Mouse (Mus musculus) heart, embryonic 15.5 days (tissue): ENCODE measurements around the gene Dusp1. TPM values are rescaled to one million over a fixed set of nuclear protein-coding genes. Genes with fewer than 3 reads are reported as not detected.

ENCODE experiments used
- ATAC-seq: fragments of 200-750 bp; cut with Nextera tagmentation; replicated peaks from 2 replicates; pipeline ENCODE4 v1.8.0; 2017; ENCODE audit warnings: low read depth, moderate TSS enrichment; ENCODE audit not compliant: insufficient number of reproducible peaks, insufficient read depth, low FRiP score
- H3K27ac ChIP-seq: fragments of 300-500 bp; sonication (generic); 2 replicates; pipeline ENCODE4 v1.5.1; 2015; ENCODE audit warnings: mild to moderate bottlenecking, inconsistent platforms
- H3K27me3 ChIP-seq: fragments of 300-500 bp; sonication (generic); 2 replicates; pipeline ENCODE4 v1.6.1; 2015; ENCODE audit warnings: inconsistent platforms
- H3K36me3 ChIP-seq: fragments of 300-500 bp; sonication (generic); 2 replicates; pipeline ENCODE4 v1.6.1; 2015; ENCODE audit warnings: mild to moderate bottlenecking, inconsistent platforms
- H3K4me1 ChIP-seq: fragments of 300-500 bp; sonication (generic); replicated peaks from 2 replicates; pipeline ENCODE4 v1.6.1; 2015; ENCODE audit warnings: inconsistent platforms
- H3K4me2 ChIP-seq: fragments of 300-500 bp; sonication (generic); 2 replicates; pipeline ENCODE4 v1.6.1; 2015; ENCODE audit warnings: inconsistent platforms, mild to moderate bottlenecking, moderate library complexity
- H3K4me3 ChIP-seq: fragments of 300-500 bp; sonication (generic); 2 replicates; pipeline ENCODE4 v1.5.1; 2015; ENCODE audit warnings: mild to moderate bottlenecking, inconsistent platforms
- H3K9ac ChIP-seq: fragments of 300-500 bp; sonication (generic); 2 replicates; pipeline ENCODE4 v1.6.1; 2015; ENCODE audit warnings: mild to moderate bottlenecking, inconsistent platforms
- H3K9me3 ChIP-seq: fragments of 300-500 bp; sonication (generic); replicated peaks from 2 replicates; pipeline ENCODE4 v1.6.1; 2016; ENCODE audit warnings: inconsistent platforms
- WGBS: fragments of 180-500 bp; shearing (Covaris S2); methylation state at CpG from one replicate; pipeline ENCODE4 v1.1.7; 2015; ENCODE audit warnings: mixed read lengths; 5-methylcytosine and 5-hydroxymethylcytosine counted together
- polyA plus RNA-seq: library from polyadenylated mRNA; unstranded; fragments of >200 nt; fragmentation: Nextera tagmentation; extraction: Ambion mirVana; gene quantifications from 2 replicates; pipeline ENCODE4 v1.2.1, GENCODE M21; 2015

The Dusp1 gene
- 30.8 and 38.1 TPM in 2 replicates for polyA plus RNA-seq

DNA sequence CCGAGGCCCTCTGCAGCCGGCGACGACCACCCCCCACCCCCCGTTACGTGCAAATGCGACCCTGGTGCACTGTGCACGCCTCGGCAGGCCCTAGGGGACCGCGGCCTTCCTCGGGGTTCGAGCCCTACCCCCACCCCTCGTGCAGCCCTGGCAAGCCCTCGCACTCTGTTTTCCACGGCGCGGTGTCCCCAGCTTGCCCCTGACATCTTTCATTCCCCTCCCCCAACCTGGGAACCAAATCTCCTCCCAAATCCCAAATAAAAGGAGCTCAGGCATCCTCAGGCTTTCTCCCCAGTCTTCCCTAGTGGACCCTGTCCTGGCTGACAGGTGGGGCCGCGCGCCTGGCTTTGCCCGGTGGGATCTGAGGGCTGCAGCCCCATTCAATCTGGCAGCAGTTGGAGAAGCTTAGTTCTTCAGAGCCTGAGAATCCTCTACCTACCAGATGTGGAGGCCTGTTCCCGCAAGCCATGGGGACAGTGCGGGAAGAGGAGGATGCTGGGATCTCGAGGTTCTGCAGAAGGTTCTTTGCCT, at the start of gene Dusp1:
Dusp1 (minus strand) TSS at position 478 of the 531 bp plus-strand sequence.
- H3K9ac ChIP-seq: peak within 1 kb of the TSS; percentile 85
- H3K4me3 ChIP-seq: peak within 1 kb of the TSS; percentile 90

DNA sequence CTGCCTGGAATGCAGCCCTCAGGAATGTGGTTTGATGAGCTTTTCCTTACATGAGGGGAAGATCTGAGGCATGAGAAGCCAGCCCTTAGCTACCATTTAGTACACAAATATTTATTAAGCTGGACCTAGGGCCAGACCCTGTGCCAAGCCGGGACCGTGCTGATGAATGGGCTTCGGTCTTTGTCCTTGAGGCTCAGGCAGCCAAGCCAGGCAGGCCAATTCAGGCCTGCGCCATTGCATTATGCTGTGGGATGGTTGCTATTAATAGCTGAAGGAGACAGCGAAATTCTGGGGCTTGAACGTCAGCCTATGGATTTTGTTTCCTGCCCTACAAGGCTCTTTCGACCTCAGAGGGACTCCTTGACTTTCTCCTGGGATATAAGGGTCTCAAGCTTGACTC, 49.4 kb upstream of the Dusp1 start:
- Histone ChIP-seq H3K36me3 (peaks cover 6% of the 10 kb centered on the region; the same call in 1 of the 2 replicates), H3K4me3 (no peak overlapping the region), H3K27ac (peak overlapping the region; percentile 92), H3K9me3 (no peaks in the 10 kb centered on the region), H3K4me2 (no peak overlapping the region), H3K27me3 (no peaks in the 10 kb centered on the region), H3K4me1 (peaks cover 60% of the 10 kb centered on the region), H3K9ac (peak overlapping the region; percentile 14; the same call in 1 of the 2 replicates)
- WGBS: 28% methylated on average over 7 of the region's 7 CpGs
- ATAC-seq: peak; percentile 40

More for the DNA sequence above, at the start of gene Dusp1:
- Histone ChIP-seq H3K4me2 (peak within 1 kb of the TSS; percentile 94), H3K27ac (peak within 1 kb of the TSS; percentile 79), H3K36me3 (0 out of 2 replicates have a peak, but pooled peaks cover 5% of the 10 kb centered on the region), H3K4me1 (peaks cover 26% of the 10 kb centered on the region), H3K27me3 (no peaks in the 10 kb centered on the region), H3K9me3 (no peaks in the 10 kb centered on the region)
- ATAC-seq: no peak
- 1% methylated on average over 25 of the region's 25 CpGs for WGBS

DNA sequence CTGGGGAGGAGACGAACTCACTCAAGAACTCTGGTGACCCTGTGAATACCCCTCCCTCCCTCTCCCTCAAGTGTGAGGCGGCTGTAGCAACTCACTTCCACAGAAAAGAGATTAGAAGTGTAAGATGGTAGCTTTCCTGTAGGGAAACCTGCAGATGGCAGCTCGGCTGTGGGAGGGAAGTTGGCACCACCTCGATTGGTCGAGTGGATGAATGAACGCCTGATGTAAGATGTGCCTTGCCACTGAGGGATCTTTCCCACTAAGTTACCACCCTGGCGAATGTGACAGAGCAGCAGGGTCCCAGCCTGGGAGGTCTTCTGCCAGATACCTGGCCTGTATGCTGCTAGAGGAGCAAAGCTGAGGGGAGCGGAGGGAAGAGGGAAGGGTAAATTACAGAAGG, 47.9 kb upstream of the Dusp1 start:
- no peak for ATAC-seq
- H3K4me2 ChIP-seq: no peak overlapping the region
- H3K4me1 ChIP-seq: peaks cover 64% of the 10 kb centered on the region
- H3K9me3 ChIP-seq: no peaks in the 10 kb centered on the region
- WGBS: 75% methylated on average over 8 of the region's 8 CpGs
- no peak overlapping the region for H3K9ac ChIP-seq
- H3K27ac ChIP-seq: 0 out of 2 replicates have a peak overlapping the region, but pooled peaks have one; percentile 18
- H3K4me3 ChIP-seq: no peak overlapping the region
- no peaks in the 10 kb centered on the region for H3K27me3 ChIP-seq
- H3K36me3 ChIP-seq: peaks cover 6% of the 10 kb centered on the region; the same call in 1 of the 2 replicates

DNA sequence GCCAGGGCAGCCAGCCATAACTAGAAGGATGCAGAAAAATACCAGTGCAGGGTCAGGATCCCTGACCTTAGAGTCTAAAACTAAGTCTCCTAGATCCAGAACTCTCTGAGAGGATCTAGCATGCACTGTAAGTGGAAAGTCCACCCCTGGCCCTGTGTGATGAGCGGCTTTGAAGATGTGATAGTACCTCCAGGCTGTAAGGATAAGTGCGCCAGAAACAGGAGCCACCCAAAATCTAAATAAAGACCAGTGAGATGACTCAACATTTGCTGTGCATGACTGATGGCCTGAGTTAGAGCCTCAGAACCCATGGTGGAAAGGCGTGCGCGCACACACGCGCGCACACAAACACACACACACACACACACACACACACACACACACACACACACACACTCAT, 46.9 kb upstream of the Dusp1 start:
- WGBS: 83% methylated on average over 8 of the region's 8 CpGs
- H3K27ac ChIP-seq: 0 out of 2 replicates have a peak overlapping the region, but pooled peaks have one; percentile 43

DNA sequence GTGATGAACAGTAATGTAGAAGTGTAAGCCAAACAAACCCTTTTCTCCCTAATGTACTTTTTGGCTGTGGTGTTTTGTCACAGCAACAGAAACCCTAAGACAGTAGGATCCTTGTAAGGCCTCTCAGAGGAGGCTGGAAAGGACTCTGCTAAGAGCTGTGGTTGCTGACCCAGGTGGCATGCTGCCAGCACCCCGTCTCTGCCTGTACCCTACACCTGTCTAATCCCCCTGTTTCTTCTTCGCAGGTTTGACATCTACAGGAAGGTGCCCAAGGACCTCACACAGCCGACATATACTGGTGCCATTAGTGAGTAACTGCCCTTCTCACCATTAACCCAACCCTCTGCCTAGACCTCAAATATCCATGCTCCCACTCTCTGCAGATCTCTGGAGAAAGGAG, 46.4 kb upstream of the Dusp1 start:
- H3K4me1 ChIP-seq: peaks cover 55% of the 10 kb centered on the region
- 88% methylated on average over 3 of the region's 3 CpGs for WGBS
- ATAC-seq: no peak

More for the DNA sequence above, 46.9 kb upstream of the Dusp1 start:
- Histone ChIP-seq H3K9me3 (no peaks in the 10 kb centered on the region), H3K36me3 (0 out of 2 replicates have a peak, but pooled peaks cover 6% of the 10 kb centered on the region), H3K4me1 (peaks cover 54% of the 10 kb centered on the region), H3K4me2 (no peak overlapping the region), H3K9ac (no peak overlapping the region), H3K27me3 (no peaks in the 10 kb centered on the region), H3K4me3 (no peak overlapping the region)
- ATAC-seq: no peak

DNA sequence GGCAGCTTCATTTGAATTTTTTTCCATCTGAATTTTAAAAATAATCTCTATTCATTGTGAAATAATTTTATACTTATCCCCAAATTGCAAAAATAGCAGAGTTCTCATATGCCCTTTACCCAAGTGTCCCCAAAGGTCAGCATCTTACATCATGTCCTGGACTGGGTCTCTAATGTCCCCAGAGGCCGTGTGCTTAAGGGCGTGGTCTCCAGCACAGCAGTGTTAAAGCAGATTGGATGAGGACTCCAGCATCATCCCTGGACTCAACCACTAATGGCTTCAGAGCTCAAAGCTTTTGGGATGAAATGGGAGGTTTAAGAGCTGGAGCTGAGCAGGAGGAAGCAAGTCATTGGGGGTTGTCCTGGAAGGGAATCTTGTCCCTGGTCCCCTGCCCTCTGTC, 44.6 kb upstream of the Dusp1 start:
- WGBS: 78% methylated on average over 2 of the region's 2 CpGs

More for the DNA sequence above, 46.4 kb upstream of the Dusp1 start:
- Histone ChIP-seq H3K4me2 (no peak overlapping the region), H3K27ac (0 out of 2 replicates have a peak overlapping the region, but pooled peaks have one; percentile 43), H3K9me3 (no peaks in the 10 kb centered on the region), H3K27me3 (no peaks in the 10 kb centered on the region), H3K9ac (no peak overlapping the region), H3K36me3 (0 out of 2 replicates have a peak, but pooled peaks cover 6% of the 10 kb centered on the region), H3K4me3 (no peak overlapping the region)

DNA sequence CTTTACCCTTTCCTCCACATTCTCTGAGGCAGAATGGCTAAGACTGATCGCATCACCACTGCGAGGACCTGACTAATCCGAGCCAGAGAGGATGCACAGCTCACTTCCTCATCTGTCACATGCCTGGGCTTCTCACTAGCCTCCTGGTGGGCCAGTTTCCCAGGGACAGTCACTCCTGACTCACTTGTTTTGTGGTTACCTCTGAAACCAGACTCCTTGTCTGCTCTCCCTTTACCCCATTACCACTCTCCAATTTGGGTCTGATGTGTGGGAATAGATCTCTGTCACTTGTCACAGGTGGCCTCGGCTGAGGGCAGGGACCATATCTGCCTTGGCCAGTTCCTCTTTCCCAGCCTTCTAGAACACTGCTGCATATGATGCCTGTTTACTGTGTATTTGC, 43.7 kb upstream of the Dusp1 start:
- no peaks in the 10 kb centered on the region for H3K9me3 ChIP-seq
- 0 out of 2 replicates have a peak overlapping the region, but pooled peaks have one; percentile 13 for H3K27ac ChIP-seq
- peaks cover 56% of the 10 kb centered on the region for H3K4me1 ChIP-seq
- 0 out of 2 replicates have a peak, but pooled peaks cover 6% of the 10 kb centered on the region for H3K36me3 ChIP-seq
- H3K4me2 ChIP-seq: no peak overlapping the region
- H3K27me3 ChIP-seq: no peaks in the 10 kb centered on the region
- ATAC-seq: no peak
- H3K9ac ChIP-seq: no peak overlapping the region
- H3K4me3 ChIP-seq: no peak overlapping the region
- 67% methylated on average over 4 of the region's 4 CpGs for WGBS

More for the DNA sequence above, 44.6 kb upstream of the Dusp1 start:
- Histone ChIP-seq H3K4me1 (peaks cover 60% of the 10 kb centered on the region), H3K9ac (no peak overlapping the region), H3K36me3 (0 out of 2 replicates have a peak, but pooled peaks cover 6% of the 10 kb centered on the region), H3K9me3 (no peaks in the 10 kb centered on the region), H3K4me2 (no peak overlapping the region), H3K27me3 (no peaks in the 10 kb centered on the region), H3K4me3 (no peak overlapping the region), H3K27ac (no peak overlapping the region)
- no peak for ATAC-seq

DNA sequence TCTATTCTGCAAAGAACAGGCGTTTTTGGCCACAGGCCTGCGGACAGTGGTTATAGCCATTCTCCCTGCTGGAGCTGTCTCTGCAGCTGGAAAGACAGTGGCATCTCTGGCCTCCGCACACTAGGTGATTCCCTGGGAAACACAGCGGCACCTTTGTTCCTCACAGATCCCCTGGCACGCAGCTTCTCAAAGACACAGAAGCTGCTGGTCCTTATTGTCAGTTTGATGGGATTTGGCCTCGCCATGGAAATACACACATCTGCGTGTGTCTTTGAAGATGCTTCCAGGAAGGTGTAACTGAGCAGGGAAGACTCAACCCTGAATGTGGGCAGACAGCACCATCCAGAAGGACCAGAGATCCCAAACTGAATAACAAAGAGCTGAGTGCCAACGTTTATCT, 41.4 kb upstream of the Dusp1 start:
- peak overlapping the region; percentile 73 for H3K27ac ChIP-seq
- H3K9ac ChIP-seq: no peak overlapping the region

DNA sequence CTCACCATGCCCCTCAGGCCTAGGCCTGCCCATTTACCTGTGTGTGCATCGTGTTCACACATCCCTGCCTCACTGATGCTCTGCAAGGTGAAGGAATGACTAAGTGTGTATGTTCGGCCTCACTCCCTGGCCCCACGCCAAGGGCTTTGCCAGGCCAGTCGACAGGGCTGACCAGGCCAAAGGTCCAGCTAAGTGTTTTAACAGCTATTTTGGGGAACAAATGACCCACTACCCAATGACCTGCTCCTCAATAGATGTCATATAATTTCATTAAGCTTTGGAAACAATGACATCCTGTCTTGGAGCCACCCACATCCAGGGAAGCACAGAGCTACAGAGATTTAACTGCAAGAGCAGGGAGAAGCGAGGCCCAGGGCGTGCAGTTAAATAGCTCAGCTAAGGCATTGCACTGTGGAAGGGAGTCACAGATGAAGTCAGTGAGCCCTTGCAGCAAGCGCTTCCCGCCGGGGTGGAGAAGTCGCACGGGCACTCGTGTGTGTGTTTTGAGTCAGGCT, 40.5 kb upstream of the Dusp1 start:
- Histone ChIP-seq H3K9me3 (no peaks in the 10 kb centered on the region), H3K4me2 (no peak overlapping the region), H3K4me3 (no peak overlapping the region), H3K9ac (peak overlapping the region; percentile 27; the same call in 1 of the 2 replicates), H3K36me3 (no peaks in the 10 kb centered on the region), H3K27ac (peak overlapping the region; percentile 73), H3K4me1 (peaks cover 40% of the 10 kb centered on the region), H3K27me3 (no peaks in the 10 kb centered on the region)
- 52% methylated on average over 12 of the region's 12 CpGs for WGBS
- ATAC-seq: peak; percentile 29; the same call in 1 of the 2 replicates

More for the DNA sequence above, 41.4 kb upstream of the Dusp1 start:
- WGBS: 86% methylated on average over 8 of the region's 8 CpGs
- Histone ChIP-seq H3K36me3 (0 out of 2 replicates have a peak, but pooled peaks cover under 1% of the 10 kb centered on the region), H3K4me2 (no peak overlapping the region), H3K27me3 (no peaks in the 10 kb centered on the region), H3K9me3 (no peaks in the 10 kb centered on the region), H3K4me3 (no peak overlapping the region), H3K4me1 (peaks cover 38% of the 10 kb centered on the region)
- ATAC-seq: no peak

DNA sequence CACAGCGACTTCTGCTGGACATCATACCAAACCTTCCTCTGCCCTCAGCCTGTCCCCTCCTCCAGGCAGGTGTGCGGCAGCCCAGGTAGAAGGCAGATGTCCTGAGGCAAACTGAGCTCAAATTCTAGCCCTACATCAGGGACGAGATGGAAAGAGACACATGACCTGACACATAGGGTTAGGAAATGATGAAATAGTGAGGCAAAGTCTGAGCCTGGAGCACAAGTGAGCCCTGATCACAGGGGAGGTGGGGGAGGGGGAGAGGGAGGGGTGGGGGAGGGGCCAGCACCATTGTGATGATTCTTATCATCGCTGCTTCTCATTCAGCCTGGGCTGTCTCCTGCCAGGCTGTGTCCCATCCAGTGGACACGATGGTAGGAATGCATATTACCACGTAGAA, 40.0 kb upstream of the Dusp1 start:
- Histone ChIP-seq H3K4me1 (peaks cover 41% of the 10 kb centered on the region), H3K4me2 (no peak overlapping the region), H3K27me3 (no peaks in the 10 kb centered on the region), H3K9ac (0 out of 2 replicates have a peak overlapping the region, but pooled peaks have one; percentile 27), H3K9me3 (no peaks in the 10 kb centered on the region), H3K27ac (peak overlapping the region; percentile 73), H3K4me3 (no peak overlapping the region), H3K36me3 (no peaks in the 10 kb centered on the region)
- 53% methylated on average over 6 of the region's 6 CpGs for WGBS
- no peak for ATAC-seq

DNA sequence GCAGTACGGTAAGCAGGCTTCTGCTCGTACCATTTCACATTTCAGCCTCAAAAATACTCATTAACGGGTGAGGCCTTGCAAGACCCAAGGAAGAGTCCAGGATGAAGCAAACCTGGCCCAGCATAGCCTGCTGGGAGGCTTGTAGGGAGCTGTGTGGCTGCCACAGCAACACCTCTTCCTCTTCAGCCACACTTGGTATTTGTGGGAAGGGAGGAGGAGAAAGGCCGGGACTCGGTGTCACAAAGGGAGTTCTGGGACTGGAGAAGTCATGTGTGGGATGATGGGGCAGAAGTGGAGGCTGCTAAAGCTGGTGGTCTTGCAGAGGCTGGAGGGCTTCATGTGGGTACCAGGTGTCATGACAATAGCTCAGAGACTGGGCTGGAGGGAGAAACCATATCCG, 39.6 kb upstream of the Dusp1 start:
- 58% methylated on average over 6 of the region's 6 CpGs for WGBS
- no peak overlapping the region for H3K4me3 ChIP-seq
- no peaks in the 10 kb centered on the region for H3K9me3 ChIP-seq
- 0 out of 2 replicates have a peak overlapping the region, but pooled peaks have one; percentile 6 for H3K9ac ChIP-seq
- H3K4me2 ChIP-seq: no peak overlapping the region
- H3K27ac ChIP-seq: peak overlapping the region; percentile 49
- H3K4me1 ChIP-seq: peaks cover 45% of the 10 kb centered on the region
- no peak for ATAC-seq
- H3K27me3 ChIP-seq: no peaks in the 10 kb centered on the region
- H3K36me3 ChIP-seq: no peaks in the 10 kb centered on the region
